Mouse (Mus musculus): ENCODE results near the gene Dhrs3.

Gene Dhrs3

GRCm38 (mm10) chr4:144972948-144973720, 80.5 kb downstream of the Dhrs3 start:
- no peak for DNase-seq (ENCODE audit: low read depth, low spot score)

DNA sequence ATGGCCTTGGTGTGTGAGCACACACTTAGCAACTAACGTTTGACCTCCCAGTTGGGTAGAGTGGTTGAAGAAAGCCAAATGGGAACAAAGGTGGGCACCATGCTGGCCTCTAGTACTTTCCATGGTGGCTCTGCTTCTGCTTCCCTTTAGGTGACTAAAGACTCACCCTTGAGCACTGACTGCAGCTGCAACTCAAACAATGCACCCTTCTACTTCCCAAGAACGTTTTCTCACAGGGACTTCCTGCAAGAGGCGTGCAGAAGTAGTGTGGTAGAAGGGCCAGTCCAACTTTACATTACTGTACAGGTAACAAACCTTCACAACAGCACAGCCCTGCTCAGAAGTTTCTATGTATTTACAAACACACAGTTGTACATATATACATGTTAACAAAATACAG, 81.8 kb downstream of the Dhrs3 start:
- no peak for DNase-seq (ENCODE audit: low read depth, low spot score)

GRCm38 (mm10) chr4:144975505-144975904, 82.9 kb downstream of the Dhrs3 start:
- DNase-seq (ENCODE audit: low read depth, low spot score), result no peak

DNA sequence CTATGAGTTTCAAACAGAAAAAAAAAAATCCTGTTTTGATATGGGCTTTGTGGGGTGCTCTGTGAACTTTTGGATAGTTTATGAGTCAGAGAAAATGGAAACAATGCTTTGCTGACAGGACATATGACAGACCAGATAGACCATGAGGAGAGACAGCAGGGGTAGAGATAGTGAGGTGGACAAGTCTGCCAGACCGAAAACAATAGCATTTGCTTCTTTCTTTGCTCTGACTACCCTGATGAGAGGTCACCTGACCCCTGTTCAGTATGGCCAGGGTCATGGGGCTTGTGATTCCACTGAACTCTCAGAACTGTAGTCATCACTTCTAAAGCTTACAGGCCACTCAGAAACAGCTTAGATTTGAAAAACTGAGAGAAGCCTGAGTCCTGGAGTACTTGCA, 84.4 kb downstream of the Dhrs3 start:
- DNase-seq (ENCODE audit: low read depth, low spot score), result no peak

Data from c-Kit-negative CD71-positive TER-119-positive erythroid progenitor cells, embryonic 14.5 days (primary cell).